Mouse (Mus musculus) liver, embryonic 14.5 days (tissue): ENCODE measurements around the gene Hspa1a.

Experiments
- CTCF ChIP-seq: IDR thresholded peaks from 2 replicates; pipeline ENCODE4 v1.5.1; 2016; ENCODE audit warnings: antibody characterized with exemption, low read depth, control low read depth
- EP300 ChIP-seq: IDR thresholded peaks from 2 replicates; pipeline ENCODE4 v1.6.1; 2016; ENCODE audit warnings: antibody characterized with exemption, low read depth

DNA sequence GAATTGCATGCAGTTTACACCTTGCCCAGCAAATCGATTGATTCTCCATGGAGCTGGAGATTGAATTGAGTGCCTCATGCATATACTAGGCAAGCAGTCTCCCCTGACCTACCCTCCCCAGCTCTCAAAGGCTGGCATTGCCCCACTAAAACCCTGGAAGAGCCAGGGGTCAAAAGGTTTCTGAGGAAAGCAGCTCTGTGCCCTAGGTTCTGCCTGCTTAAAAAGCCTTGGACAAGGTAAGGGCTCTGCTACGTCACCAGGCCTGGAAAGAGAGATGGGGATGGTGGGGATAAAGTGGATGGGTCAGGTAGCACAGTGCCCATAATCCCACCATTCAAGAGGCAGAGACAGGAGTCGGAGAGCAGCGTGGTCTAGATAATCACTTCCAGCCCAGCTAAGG lies 17.1 kb downstream of the Hspa1a start:
- TF ChIP-seq CTCF (no peak), EP300 (no peak)
